Mouse (Mus musculus): ENCODE results near the gene Hdhd3. TPM values are rescaled to one million over a fixed set of nuclear protein-coding genes. Genes with fewer than 3 reads are reported as not detected.

The Hdhd3 gene
- polyA plus RNA-seq, 1 experiment from 2014 or later, result 61.6 TPM

DNA sequence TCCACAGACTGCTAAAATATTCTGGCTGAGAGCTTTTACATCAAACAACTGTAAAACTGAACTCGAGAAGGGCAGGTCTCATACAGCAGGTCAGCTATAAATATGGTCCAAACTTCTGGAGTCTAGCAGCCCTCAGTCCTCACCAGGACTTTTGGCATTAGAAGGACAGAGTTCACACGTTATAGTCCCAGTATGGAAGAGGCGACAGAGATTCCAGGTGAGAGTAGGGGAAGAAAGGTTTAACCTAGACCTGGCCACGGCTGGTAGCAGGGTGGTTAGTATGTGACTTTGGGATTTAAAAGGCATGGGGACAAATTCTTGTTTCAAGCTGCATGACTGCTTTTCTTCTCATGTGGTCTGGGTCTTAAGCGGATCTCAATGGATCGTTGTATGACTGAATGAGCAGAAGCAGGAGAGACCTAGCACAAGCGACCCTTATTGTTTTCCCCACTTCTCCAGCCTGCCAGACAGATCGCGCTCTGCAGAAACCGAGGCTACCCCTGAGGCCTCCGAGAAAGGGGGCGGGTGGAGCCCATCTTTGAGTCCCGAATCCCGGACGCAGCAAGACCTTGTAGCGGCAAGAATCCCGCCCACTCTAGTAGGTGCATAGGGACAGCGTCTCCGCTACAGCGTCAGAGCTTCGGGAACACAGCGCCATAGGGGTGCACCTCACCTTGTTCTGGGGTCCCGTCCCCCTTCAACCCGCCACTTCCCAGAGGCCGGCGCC is 16.0 kb upstream of the Hdhd3 start:
- under 1% methylated on average over 26 of the region's 26 CpGs for WGBS

DNA sequence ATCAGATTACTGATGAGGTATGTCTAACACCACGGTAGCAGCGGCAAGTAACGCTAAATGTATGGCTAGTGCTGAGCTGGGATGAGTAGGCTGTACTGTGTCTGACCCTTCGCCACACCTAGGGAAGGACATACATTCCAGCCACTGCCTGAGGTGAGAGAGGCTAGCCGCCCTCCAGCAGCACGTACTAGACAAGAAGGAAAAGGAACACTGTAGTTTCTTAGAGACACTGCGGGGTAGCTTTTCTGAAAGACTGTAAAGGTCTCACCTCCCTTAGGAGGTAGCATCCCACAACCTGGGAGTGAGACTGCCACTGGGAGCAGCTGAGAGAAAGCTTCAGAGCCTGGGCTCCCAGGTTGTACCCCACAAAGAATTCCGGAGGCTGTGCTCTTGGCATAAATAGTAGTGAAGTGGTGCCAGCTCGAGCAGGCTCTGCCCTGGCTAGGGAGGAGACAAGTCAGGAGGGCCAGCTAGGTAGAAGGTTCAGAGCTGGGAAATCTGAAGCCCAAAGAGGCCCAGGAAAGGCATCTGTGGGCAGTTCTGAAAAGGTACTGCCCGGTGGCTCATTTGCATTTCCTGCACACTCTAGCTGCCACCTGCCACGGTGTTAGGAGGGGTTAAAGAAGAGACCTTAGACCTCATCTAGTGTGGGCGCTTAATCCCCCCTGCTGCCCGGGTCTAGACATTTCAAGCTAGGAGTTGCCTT is 15.3 kb upstream of the Hdhd3 start:
- Histone ChIP-seq H3K4me2 (replicated peaks) (peak overlapping the region; percentile 57), H3K9ac (peak overlapping the region; percentile 73), H3K4me1 (replicated peaks) (peaks cover 35% of the 10 kb centered on the region), H3K4me3 (replicated peaks) (peak overlapping the region; percentile 70), H3K27ac (peak overlapping the region; percentile 90), H3K27me3 (replicated peaks) (no peaks in the 10 kb centered on the region), H3K36me3 (no peaks in the 10 kb centered on the region), H3K9me3 (no peaks in the 10 kb centered on the region)
- ATAC-seq, result peak; percentile 55
- WGBS, result 31% methylated on average over 13 of the region's 13 CpGs

More for the DNA sequence above, 16.0 kb upstream of the Hdhd3 start:
- Histone ChIP-seq H3K4me2 (replicated peaks) (peak overlapping the region; percentile 57), H3K4me1 (replicated peaks) (peaks cover 42% of the 10 kb centered on the region), H3K36me3 (no peaks in the 10 kb centered on the region), H3K9me3 (no peaks in the 10 kb centered on the region), H3K4me3 (replicated peaks) (peak overlapping the region; percentile 70), H3K9ac (peak overlapping the region; percentile 73), H3K27ac (peak overlapping the region; percentile 90), H3K27me3 (replicated peaks) (no peaks in the 10 kb centered on the region)
- peak; percentile 61 for ATAC-seq

DNA sequence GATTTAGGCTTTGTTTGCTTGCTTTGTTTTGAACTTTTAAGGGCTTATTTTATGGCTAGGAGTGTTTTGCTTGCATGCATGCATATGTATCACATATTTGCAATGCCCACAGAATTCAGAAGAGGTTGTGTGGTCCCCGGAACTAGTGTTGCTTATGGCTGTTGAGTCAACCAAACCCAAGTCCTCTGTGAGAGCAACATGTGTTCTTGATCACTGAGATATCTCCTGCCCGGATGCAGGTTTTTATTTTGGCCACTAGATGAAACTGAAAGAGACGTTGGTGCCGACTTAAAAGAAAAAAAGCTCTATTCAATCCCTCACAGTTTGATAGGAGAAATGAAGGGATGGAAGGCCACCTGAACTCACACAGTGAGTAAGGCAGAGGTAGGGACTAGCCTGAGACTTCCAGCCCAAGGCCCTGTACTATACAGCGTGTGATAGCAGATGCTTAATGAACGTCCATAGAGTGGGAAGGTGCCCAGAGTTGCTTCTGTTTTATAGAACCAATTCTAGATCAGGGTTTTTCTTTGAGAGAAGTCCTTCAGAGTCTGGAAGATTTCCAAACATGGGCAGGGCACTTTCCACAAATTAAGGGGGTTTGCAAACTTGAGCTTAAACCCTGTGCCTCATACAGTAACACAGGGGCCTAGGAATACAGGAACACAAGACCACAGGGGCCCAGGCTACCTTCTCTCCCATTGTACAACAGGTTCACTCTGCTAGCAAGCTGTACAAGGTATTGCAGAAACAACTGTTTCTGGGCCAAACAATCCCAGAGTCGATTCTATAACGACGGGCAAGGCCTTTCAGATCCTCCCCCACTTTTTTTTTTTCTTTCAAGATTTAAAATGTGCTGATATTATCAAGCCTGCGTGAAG is 14.5 kb upstream of the Hdhd3 start:
- H3K9ac ChIP-seq, result peak overlapping the region; percentile 73; the same call in 1 of the 2 replicates
- no peak for ATAC-seq
- 72% methylated on average over 10 of the region's 10 CpGs for WGBS

DNA sequence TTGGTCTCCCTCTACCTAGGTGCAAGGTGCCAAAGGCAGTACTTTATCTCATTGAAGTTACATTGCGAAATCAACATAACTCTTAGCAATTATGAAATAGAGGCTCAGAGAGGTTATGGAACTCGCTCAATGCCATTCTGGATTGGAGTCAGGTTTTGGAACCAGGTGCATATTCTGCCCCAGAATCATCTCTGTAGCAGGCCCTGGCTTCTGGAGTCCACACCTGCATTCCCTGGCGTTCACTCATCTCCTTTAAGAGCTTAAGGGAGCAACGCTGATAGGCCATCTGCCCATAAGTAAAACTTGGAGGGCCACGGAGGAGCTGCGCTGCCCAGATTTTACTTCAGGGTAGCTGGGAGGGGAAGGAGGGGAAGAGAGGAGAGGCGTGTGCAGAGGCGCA is 13.8 kb upstream of the Hdhd3 start:
- Histone ChIP-seq H3K4me2 (replicated peaks) (peak overlapping the region; percentile 57), H3K27ac (peak overlapping the region; percentile 90), H3K4me1 (replicated peaks) (peaks cover 35% of the 10 kb centered on the region), H3K9me3 (no peaks in the 10 kb centered on the region), H3K36me3 (peaks cover 13% of the 10 kb centered on the region), H3K9ac (0 out of 2 replicates have a peak overlapping the region, but pooled peaks have one; percentile 2), H3K27me3 (replicated peaks) (no peaks in the 10 kb centered on the region), H3K4me3 (replicated peaks) (no peak overlapping the region)
- ATAC-seq, result peak; percentile 22
- 72% methylated on average over 8 of the region's 8 CpGs for WGBS

More for the DNA sequence above, 14.5 kb upstream of the Hdhd3 start:
- no peaks in the 10 kb centered on the region for H3K9me3 ChIP-seq
- peak overlapping the region; percentile 90 for H3K27ac ChIP-seq
- H3K27me3 ChIP-seq (replicated peaks), result no peaks in the 10 kb centered on the region
- peak overlapping the region; percentile 70 for H3K4me3 ChIP-seq (replicated peaks)
- peaks cover 35% of the 10 kb centered on the region for H3K4me1 ChIP-seq (replicated peaks)
- H3K36me3 ChIP-seq, result peaks cover 8% of the 10 kb centered on the region
- H3K4me2 ChIP-seq (replicated peaks), result peak overlapping the region; percentile 57

DNA sequence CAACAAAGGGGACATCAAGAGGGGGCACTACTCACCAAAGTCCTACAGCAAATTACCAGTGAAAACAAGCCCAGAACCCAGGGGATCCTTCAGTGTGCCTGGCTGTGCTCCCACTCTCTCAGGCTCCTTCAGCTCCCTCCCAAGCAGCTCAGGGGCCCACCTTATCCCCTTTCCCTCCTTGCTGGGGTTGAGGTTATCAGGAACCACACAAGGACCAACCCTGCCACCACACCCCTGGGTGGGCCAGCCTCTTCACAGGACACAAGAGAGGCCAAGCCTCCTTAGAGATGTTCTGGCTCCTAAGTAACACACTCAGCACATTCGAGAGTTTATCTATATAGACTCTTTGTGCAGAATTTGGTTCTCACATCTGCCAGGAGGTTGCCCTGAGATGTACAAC is 13.3 kb upstream of the Hdhd3 start:
- Histone ChIP-seq H3K4me1 (replicated peaks) (peaks cover 35% of the 10 kb centered on the region), H3K27me3 (replicated peaks) (no peaks in the 10 kb centered on the region), H3K4me2 (replicated peaks) (peak overlapping the region; percentile 57), H3K27ac (peak overlapping the region; percentile 90), H3K4me3 (replicated peaks) (0 out of 2 replicates have a peak overlapping the region, but pooled peaks have one; percentile 2), H3K9me3 (no peaks in the 10 kb centered on the region), H3K36me3 (peaks cover 17% of the 10 kb centered on the region), H3K9ac (no peak overlapping the region)
- 58% methylated on average over 1 of the region's 1 CpGs for WGBS
- ATAC-seq, result peak; percentile 53

DNA sequence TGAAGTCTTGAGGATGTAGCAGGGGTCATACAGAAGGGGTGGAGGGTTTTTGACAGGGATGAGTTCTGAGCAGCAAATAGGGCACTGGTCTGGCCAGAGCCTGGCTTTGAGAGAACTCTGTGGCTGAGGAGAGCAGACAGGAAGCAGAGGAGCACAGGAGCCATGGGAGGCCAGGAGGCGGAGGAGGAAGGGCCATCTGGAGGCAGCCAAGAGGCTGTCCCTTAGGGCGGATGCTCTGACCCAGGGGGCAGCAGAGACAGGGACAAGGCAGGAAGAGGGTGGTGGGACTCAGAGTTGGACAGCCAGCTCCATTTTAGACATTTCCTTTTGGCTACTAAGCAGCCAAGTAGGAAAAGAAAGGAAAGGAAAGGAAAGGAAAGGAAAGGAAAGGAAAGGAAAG is 12.8 kb upstream of the Hdhd3 start:
- Histone ChIP-seq H3K36me3 (peaks cover 19% of the 10 kb centered on the region), H3K27ac (peak overlapping the region; percentile 62), H3K4me1 (replicated peaks) (peaks cover 35% of the 10 kb centered on the region), H3K4me2 (replicated peaks) (peak overlapping the region; percentile 57), H3K4me3 (replicated peaks) (peak overlapping the region; percentile 11; the same call in 1 of the 2 replicates), H3K27me3 (replicated peaks) (no peaks in the 10 kb centered on the region), H3K9me3 (no peaks in the 10 kb centered on the region), H3K9ac (peak overlapping the region; percentile 20; the same call in 1 of the 2 replicates)
- WGBS, result 36% methylated on average over 2 of the region's 2 CpGs
- ATAC-seq, result no peak

DNA sequence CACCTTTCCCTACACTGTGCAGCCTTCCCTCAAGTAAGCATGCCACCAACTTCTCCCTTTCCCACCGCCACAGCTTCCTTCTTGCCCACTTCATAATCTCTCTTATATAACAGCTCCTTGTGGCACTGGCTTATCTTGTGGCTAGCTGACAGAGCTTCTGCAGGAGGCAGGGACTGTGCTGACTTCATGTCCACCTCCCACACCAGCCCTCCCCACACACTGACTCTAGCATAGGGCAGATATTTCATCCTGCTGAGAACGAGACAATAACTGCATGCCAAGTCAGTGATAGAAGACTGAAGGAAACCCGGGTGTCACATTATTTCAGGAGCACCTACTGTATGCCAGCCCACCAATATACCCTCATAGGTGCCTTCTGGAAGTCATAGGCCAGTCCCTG is 12.2 kb upstream of the Hdhd3 start:
- ATAC-seq, result no peak
- H3K4me3 ChIP-seq (replicated peaks), result peak overlapping the region; percentile 11; the same call in 1 of the 2 replicates
- peak overlapping the region; percentile 57 for H3K4me2 ChIP-seq (replicated peaks)
- 0 out of 2 replicates have a peak overlapping the region, but pooled peaks have one; percentile 20 for H3K9ac ChIP-seq
- no peaks in the 10 kb centered on the region for H3K9me3 ChIP-seq
- H3K27ac ChIP-seq, result peak overlapping the region; percentile 62
- WGBS, result 68% methylated on average over 3 of the region's 3 CpGs
- H3K27me3 ChIP-seq (replicated peaks), result no peaks in the 10 kb centered on the region
- peaks cover 35% of the 10 kb centered on the region for H3K4me1 ChIP-seq (replicated peaks)
- H3K36me3 ChIP-seq, result peaks cover 20% of the 10 kb centered on the region

DNA sequence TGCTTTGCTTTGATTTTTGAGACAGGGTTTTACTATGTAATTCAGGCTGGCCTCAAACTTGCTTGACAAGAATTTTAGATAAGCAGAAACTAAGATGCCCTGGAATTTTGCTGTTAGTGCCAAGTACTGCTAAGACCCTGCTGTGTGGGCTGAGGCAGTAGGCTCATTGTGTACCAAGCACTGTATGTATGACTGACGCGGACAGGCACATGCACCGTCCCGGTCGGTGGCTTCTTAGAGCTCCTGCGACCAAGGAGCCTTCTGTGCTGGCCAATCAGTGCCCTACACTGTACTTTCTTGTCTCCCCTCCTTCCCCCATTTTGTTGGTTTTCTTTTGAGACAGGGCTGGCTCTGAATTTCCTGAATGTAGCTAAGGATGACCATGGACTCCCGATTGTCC is 11.7 kb upstream of the Hdhd3 start:
- Histone ChIP-seq H3K27ac (peak overlapping the region; percentile 62; the same call in 1 of the 2 replicates), H3K4me3 (replicated peaks) (no peak overlapping the region), H3K4me1 (replicated peaks) (peaks cover 35% of the 10 kb centered on the region), H3K9me3 (no peaks in the 10 kb centered on the region), H3K4me2 (replicated peaks) (peak overlapping the region; percentile 57; the same call in 1 of the 2 replicates), H3K27me3 (replicated peaks) (no peaks in the 10 kb centered on the region), H3K9ac (no peak overlapping the region), H3K36me3 (peaks cover 24% of the 10 kb centered on the region)
- ATAC-seq, result no peak
- WGBS, result 77% methylated on average over 7 of the region's 7 CpGs

DNA sequence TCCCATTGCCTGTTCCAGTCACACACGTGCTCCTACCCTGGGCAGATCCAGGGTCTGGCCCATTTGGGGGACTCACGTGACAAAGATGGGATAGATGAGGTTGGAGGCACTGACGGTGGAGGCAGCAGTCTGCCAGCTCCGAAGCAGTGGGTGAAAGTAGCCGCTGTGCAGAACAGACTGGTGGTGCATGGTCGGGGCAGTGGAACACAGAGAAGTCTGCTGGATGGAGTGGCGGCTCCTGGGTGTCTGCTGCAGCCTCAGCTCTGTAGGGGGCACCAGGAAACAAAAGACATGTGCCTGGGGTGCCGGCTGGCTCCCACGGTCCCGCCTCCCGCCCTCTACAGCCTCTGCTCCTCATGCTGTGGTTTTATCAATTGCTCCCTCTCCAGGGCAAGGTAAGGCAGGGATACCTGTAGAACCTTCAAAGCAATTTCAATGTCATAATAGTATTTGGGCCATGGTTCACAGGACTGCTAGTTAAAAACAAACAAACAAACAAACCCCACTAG is 10.8 kb upstream of the Hdhd3 start:
- Histone ChIP-seq H3K9me3 (no peaks in the 10 kb centered on the region), H3K4me1 (replicated peaks) (peaks cover 35% of the 10 kb centered on the region), H3K36me3 (peaks cover 34% of the 10 kb centered on the region), H3K4me2 (replicated peaks) (no peak overlapping the region), H3K9ac (no peak overlapping the region), H3K4me3 (replicated peaks) (no peak overlapping the region), H3K27ac (no peak overlapping the region), H3K27me3 (replicated peaks) (no peaks in the 10 kb centered on the region)
- ATAC-seq, result no peak
- WGBS, result 56% methylated on average over 11 of the region's 11 CpGs

DNA sequence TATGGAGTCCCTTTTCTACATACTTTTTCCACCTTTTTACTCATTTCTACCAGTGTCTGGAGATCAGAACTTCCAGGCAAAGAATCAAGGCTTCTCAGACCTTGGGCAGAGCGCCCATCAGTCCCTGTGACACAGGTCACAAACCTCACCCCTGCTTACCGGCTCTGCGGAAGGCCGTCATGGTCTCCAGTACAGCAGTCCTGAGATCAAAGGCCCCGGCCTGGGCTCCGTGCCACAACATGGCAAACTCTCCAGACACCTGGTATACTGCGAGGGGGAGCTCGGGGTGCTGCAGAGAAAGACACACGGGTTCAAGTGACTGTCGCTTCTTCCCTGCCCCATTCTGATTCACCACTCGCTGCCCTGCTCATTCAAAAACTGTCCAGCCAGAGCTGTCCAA is 6.7 kb upstream of the Hdhd3 start:
- H3K4me1 ChIP-seq (replicated peaks), result peaks cover 1% of the 10 kb centered on the region; the same call in 1 of the 2 replicates
- no peak for ATAC-seq
- H3K4me3 ChIP-seq (replicated peaks), result no peak overlapping the region
- H3K9ac ChIP-seq, result no peak overlapping the region
- no peak overlapping the region for H3K4me2 ChIP-seq (replicated peaks)
- WGBS, result 90% methylated on average over 11 of the region's 11 CpGs
- no peaks in the 10 kb centered on the region for H3K9me3 ChIP-seq
- H3K27me3 ChIP-seq (replicated peaks), result no peaks in the 10 kb centered on the region
- peaks cover 45% of the 10 kb centered on the region for H3K36me3 ChIP-seq
- H3K27ac ChIP-seq, result no peak overlapping the region

DNA sequence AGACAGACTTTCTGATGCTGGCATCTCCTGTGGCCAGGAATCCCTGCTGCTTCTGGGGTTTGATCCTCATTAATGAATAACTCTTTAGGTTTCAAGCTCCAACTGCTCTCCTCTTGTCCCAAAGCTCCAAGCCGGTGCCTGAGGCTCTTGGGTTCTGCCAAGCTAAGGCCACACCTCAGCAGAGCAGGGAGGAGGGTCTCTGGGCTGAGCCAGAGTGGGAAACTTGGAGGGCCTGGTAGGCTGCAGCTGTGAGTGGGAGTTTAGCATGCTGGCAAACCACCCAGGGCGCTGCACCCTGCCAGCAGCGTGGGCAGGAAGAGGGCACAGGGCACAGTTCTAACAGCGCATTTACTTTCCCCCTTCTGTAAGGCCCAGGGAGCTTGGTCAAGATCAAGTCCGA is 5.6 kb upstream of the Hdhd3 start:
- Histone ChIP-seq H3K4me1 (replicated peaks) (no peaks in the 10 kb centered on the region), H3K36me3 (peaks cover 45% of the 10 kb centered on the region), H3K9ac (no peak overlapping the region), H3K27ac (no peak overlapping the region), H3K27me3 (replicated peaks) (no peaks in the 10 kb centered on the region), H3K4me2 (replicated peaks) (no peak overlapping the region), H3K4me3 (replicated peaks) (no peak overlapping the region), H3K9me3 (no peaks in the 10 kb centered on the region)
- 82% methylated on average over 5 of the region's 5 CpGs for WGBS
- ATAC-seq, result no peak
